Mouse (Mus musculus) Patski (cell line): ENCODE data around the gene Zc2hc1b. TPM values are rescaled to one million over a fixed set of nuclear protein-coding genes. Genes with fewer than 3 reads are reported as not detected.

ENCODE experiments used
- ATAC-seq: fragments of 100-300 bp; one replicate; pipeline ENCODE4 v1.8.0; 2021
- CTCF ChIA-PET: fragments of 350-600 bp; sonication (Branson Sonifier 250); formaldehyde crosslinking; loops from one replicate; lab custom pipeline; 2022; ENCODE audit warnings: inconsistent platforms; lab: Charles Lee
- POLR2A ChIA-PET: fragments of 350-600 bp; sonication (Branson Sonifier 250); formaldehyde crosslinking; loops from one replicate; lab custom pipeline; 2022; ENCODE audit warnings: antibody characterized with exemption, inconsistent platforms; lab: Charles Lee
- DNase-seq: peaks from one replicate; pipeline ENCODE4 v3.0.0-alpha.2; 2011; ENCODE audit warnings: low read depth, low spot score
- H3K27me3 ChIP-seq: fragments of 371-371 bp; one replicate; pipeline ENCODE4 v1.5.1; 2021
- CTCF ChIP-seq: fragments of 100-300 bp; IDR thresholded peaks from one replicate; pipeline ENCODE4 v1.5.1; 2021
- in situ Hi-C: fragments of 300-500 bp; cut with MboI; formaldehyde crosslinking; loops from 3 replicates; pipeline ENCODE4 v1.11.1; 2018; ENCODE audit warnings: low pct_unique_long_range_greater_than_20kb, mixed read lengths
- polyA plus RNA-seq: library from polyadenylated mRNA; unstranded; gene quantifications from one replicate; pipeline ENCODE4 v1.2.3, GENCODE M21; 2021

The Zc2hc1b gene
- polyA plus RNA-seq, 1 experiment from 2014 or later = not detected

DNA sequence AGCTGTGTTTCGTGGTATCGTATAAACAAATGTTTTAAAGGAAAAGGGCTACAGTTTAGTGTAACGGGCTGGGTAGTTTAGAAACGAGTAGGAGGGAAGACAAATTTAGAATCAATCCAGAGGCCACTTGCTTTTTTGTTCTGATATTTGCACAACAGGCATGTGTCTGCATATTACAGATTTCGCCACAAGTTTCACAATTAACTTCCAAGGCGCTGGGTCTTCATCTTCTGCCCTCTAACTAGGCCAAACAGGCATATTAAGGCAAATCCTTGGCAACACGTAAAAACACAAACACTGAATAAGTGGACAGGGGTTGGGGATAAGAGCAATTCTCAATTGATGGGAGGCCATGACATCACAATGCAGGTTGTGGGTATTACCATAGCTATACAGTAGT is 2.0 kb downstream of the Zc2hc1b start:
- H3K27me3 ChIP-seq = no peaks in the 10 kb centered on the region
- ChIA-PET CTCF (interaction anchor here (1.3 kb wide), 1 partner anchor 11 kb away, joined by 4 read pairs; no protein-coding TSS in a partner anchor), POLR2A (no interaction called here)
- DNase-seq (no peak), ATAC-seq (no peak)
- no peak for TF ChIP-seq CTCF
- in situ Hi-C loops = no loop called here

DNA sequence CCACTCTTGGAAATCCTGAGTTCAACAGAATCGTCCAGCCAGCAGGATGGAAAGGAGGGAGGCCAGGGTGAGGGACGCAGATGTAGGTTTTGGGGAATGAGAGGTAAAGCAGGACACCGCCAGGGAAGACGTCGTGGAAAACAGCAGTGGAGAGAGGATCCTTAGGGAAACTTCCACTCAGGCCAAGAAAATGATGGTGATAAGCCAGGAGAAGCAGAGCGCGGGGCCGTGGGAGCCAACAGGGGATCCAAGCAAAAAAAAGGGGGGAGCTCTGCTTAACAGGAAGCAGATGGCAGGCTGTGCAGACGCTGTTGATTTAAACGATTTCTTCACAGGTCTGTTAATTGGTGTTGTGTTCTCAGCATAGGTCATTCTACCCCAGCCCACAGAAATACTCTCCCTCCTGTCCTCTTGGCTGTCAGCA is 5.0 kb downstream of the Zc2hc1b start:
- in situ Hi-C loops = no loop called here
- CTCF ChIA-PET = no interaction called here

DNA sequence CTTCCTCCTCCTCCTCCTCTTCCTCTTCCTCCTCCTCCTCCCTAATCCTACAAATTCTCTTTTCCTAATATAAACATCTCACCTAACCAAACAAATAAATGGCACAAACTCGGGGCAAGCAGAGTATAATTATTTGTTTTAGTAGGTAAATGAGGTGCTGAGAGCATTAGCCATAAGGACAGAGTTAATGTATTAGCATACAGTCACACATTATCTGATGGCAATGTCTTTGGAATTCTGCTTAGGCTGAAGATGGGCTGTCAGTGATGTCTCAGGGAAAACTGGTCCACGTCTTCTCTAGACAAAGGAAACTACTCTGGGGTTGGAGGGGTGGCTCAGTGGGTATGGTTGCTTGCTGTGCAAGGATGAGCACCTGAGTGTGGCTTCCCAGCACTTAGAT is 6.4 kb downstream of the Zc2hc1b start:
- no peak for ATAC-seq
- in situ Hi-C loops = no loop called here
- POLR2A ChIA-PET = no interaction called here

More for the DNA sequence above, 5.0 kb downstream of the Zc2hc1b start:
- TF ChIP-seq CTCF = no peak
- DNase-seq (no peak), ATAC-seq (no peak)
- POLR2A ChIA-PET = no interaction called here
- H3K27me3 ChIP-seq = peaks cover 6% of the 10 kb centered on the region

DNA sequence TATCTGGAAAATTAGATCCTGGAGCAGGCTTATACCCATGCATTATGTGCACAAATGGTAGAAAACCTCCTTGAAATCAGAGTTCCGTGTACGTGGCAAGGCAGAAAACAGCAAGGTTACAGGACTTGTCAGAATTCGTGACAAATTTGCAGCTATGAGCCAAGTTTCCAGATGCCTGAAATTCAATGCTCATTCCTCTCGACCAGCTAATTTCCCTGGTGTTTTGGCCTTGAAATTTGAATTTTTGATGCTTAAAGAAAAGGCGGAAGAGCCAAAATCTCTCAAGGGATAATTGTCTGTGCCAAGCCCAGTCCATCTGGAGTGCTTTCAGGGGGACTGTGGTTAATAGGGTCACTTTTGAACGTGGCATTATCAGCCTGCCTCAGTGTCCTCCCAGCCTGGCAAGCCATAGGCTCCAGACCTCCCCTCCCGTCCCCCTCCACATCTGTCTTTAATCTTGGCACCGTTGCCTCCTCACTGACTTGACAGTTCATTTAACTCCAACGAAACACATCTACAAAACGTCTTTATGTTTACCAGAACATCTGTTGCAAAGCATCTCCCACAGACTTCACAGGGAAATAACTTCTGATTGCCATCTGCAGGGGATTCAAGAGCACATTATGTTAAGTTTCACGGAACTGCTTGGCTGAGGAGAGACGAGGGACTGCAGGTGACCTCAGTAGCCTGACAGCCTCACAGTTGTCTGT is 6.9 kb downstream of the Zc2hc1b start:
- no peak for ATAC-seq
- ChIA-PET POLR2A (no interaction called here), CTCF (no interaction called here)
- peaks cover 6% of the 10 kb centered on the region for H3K27me3 ChIP-seq
- in situ Hi-C loops = no loop called here
- DNase-seq = no peak
- no peak for TF ChIP-seq CTCF

More for the DNA sequence above, 6.4 kb downstream of the Zc2hc1b start:
- CTCF ChIA-PET = no interaction called here
- H3K27me3 ChIP-seq = peaks cover 6% of the 10 kb centered on the region
- TF ChIP-seq CTCF = no peak
- no peak for DNase-seq

DNA sequence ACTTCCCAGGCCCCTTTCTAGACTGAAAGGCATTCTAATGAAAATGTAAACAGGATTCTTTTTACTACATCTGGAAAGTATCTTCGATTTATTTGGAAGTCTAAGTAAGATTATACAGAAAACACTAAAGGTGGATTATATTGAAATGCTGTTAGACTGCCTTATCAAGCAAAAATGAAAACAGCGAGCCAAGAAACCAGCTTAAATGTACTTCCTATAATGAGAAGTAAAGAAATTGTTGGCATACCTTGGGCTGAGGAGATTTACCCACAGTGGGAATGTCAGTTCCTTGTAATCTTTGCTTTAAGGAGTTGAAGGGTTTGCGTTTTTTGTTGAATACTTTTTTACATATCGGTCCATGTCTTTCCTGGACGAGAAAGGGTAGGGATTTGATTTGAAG is 9.4 kb downstream of the Zc2hc1b start:
- no peak for DNase-seq
- in situ Hi-C loops = no loop called here
- CTCF ChIA-PET = interaction anchor here (0.9 to 1.4 kb wide), 2 partner anchors 9 to 14 kb away, joined by 3 to 5 read pairs; no protein-coding TSS in a partner anchor
- no peak for ATAC-seq
- peaks cover 16% of the 10 kb centered on the region for H3K27me3 ChIP-seq
- POLR2A ChIA-PET = no interaction called here
- no peak for TF ChIP-seq CTCF

DNA sequence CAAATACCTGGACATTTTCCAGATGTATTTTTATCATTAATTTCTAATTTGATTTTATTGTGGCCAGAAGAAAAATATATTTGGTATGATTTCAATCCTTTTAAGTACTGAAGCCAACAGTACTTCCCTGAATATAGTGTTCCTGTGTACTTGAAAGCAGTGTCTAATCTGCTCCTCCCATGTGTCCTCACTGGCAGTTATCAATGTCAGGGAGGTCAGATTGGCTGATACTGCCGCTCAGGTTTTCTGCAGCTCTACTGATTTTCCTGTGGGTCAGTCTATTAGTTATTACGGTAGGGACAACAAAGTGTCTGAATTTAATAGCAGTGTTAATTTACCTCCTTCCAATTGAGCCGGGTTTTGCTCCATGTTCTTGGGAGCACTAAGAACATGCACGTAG is 15.8 kb downstream of the Zc2hc1b start:
- no peak for DNase-seq
- in situ Hi-C loops = no loop called here
- TF ChIP-seq CTCF = no peak
- peaks cover 9% of the 10 kb centered on the region for H3K27me3 ChIP-seq
- ATAC-seq = no peak
- POLR2A ChIA-PET = no interaction called here
- CTCF ChIA-PET = no interaction called here

DNA sequence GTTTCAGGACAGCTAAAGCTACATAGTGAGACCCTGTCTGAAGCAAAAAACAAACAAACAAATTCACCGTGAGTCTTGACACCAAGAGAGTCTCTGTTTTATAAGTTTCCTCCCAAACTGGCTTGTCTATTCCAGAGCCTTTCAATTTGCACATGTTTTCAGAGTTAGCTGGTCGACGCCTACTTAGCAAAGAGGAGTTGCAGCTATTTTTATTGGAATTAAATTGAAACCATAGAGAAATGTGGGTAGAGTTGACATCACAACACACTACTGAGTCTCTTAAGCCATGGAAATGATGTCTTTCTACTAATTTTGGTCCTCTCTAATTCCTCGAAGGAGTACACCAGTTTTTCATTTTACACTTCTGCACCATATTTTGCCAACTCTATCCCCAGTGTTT is 16.9 kb downstream of the Zc2hc1b start:
- no peak for ATAC-seq
- peaks cover 9% of the 10 kb centered on the region for H3K27me3 ChIP-seq

DNA sequence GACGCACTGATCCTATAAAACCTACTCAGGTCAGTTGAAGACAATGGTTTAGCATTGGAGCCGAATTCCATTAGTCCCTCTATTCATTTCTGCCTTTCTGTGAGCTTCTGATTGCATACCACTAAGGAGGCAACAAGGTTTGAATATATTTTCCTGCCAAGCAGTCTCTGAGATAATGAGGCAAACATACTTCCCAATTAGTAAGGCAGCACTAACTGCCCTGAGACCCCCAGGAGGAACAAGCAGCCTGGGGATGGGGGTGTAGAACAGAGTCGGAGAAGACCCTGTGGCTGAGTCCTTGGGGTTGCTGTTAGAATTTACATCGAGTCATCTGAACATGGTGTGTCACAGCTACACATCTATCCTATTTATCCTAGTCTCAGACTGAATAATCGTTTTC is 22.4 kb downstream of the Zc2hc1b start:
- ATAC-seq (no peak), DNase-seq (no peak)
- H3K27me3 ChIP-seq = peaks cover 3% of the 10 kb centered on the region
- in situ Hi-C loops = no loop called here
- ChIA-PET POLR2A (no interaction called here), CTCF (interaction anchor here (1.7 kb wide), 1 partner anchor 13 kb away, joined by 5 read pairs; no protein-coding TSS in a partner anchor)
- no peak for TF ChIP-seq CTCF

More for the DNA sequence above, 16.9 kb downstream of the Zc2hc1b start:
- ChIA-PET CTCF (no interaction called here), POLR2A (no interaction called here)
- no peak for DNase-seq
- in situ Hi-C loops = no loop called here
- TF ChIP-seq CTCF = no peak

DNA sequence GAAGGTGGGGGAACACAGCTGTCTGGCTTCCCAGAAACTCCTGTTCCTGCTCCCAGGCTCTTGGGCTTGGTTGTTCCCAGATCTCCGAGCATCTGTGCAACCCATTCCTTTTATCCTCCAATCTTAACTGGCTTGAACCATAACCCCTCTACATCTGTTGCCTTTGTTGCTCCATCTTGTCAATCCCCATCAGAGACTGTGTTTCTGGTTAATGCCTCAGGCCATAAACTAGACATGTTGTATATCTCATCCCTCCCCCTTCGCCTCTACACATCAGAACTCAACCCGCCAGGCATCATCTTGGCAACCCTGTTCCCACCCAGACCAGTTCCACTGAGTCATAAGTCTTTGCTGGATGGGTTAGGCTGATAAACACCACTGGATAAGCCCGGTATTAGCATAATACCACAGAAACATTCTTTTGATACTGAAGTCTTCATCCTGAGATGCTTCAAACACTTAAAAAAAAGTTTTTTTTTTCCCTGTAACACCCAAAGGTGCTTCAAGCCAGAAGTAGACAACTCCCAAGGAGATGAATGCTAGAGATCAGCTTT is 24.9 kb downstream of the Zc2hc1b start:
- ATAC-seq = no peak
- TF ChIP-seq CTCF = no peak
- peaks cover 3% of the 10 kb centered on the region for H3K27me3 ChIP-seq
- in situ Hi-C loops = no loop called here
- ChIA-PET POLR2A (no interaction called here), CTCF (interaction anchor here (0.6 to 1.2 kb wide), 2 partner anchors 14 to 192 kb away, joined by 3 read pairs; no protein-coding TSS in a partner anchor)
- no peak for DNase-seq

DNA sequence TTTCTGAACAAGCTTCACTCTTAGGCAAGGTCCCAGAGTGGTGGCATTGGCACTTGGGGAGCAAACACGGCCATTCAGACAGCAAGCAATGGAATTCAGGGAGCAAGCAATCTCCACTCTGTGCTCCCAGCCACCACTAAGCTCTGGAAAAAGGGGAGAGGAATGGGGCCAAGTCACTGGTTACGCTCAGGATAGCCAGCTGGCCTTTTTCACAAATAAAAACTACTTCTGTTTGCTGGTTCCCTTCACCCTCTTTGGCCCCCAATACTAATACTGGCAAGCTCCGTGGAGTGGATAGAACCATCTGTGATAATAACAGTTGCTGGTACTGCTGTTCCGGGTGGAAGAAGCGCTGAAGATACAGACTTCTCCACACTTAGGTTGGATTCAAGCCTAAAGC is 26.5 kb downstream of the Zc2hc1b start:
- ChIA-PET POLR2A (no interaction called here), CTCF (interaction anchor here (1.4 kb wide), 1 partner anchor 12 kb away, joined by 4 read pairs; no protein-coding TSS in a partner anchor)
- in situ Hi-C loops = no loop called here
- DNase-seq = no peak
- no peak for ATAC-seq
- peaks cover 3% of the 10 kb centered on the region for H3K27me3 ChIP-seq
- no peak for TF ChIP-seq CTCF

DNA sequence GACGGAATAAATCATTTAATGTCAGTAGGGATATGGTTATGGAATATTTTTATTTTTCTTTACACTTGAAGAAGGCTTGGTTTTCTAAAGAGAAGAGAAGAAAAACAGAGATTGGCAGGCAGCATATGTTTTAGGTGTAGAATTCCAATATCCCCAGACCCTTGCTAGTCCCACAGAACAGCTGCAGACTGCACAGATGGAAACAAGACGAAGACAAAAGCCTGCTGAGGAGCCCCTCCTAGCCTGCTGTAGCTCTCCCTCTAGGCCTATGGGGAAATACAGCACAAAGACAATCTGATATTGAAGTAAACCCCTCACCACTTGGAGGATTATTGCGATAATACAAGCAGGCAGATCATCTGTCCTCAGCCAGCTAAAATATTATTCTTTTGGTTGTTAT is 27.4 kb downstream of the Zc2hc1b start:
- CTCF ChIA-PET = no interaction called here
- peaks cover 3% of the 10 kb centered on the region for H3K27me3 ChIP-seq
- DNase-seq = no peak
- no peak for TF ChIP-seq CTCF
- ATAC-seq = no peak
- in situ Hi-C loops = no loop called here
- POLR2A ChIA-PET = no interaction called here
